Mouse (Mus musculus): Measurements from ENCODE around the gene Scfd2. TPM values are rescaled to one million over a fixed set of nuclear protein-coding genes. Genes with fewer than 3 reads are reported as not detected.

The Scfd2 gene
- polyA plus RNA-seq, 1 experiment from 2014 or later = 15.0 TPM

- ATAC-seq (replicated peaks; ENCODE audit: extremely low read depth, insufficient read depth, low FRiP score) = no peak
- Histone ChIP-seq H3K27me3 (ENCODE audit: control insufficient read depth, insufficient read depth, low read length) (no peaks in the 10 kb centered on the region), H3K4me2 (ENCODE audit: low read depth, low read length) (no peak overlapping the region), H3K9ac (ENCODE audit: low read length) (no peak overlapping the region), H3K9me3 (replicated peaks; ENCODE audit: control insufficient read depth, low read length) (no peaks in the 10 kb centered on the region), H3K4me3 (ENCODE audit: low read length) (no peak overlapping the region), H3K4me1 (ENCODE audit: control insufficient read depth, insufficient read depth, low read length) (peaks cover 22% of the 10 kb centered on the region), H3K27ac (ENCODE audit: low read length) (no peak overlapping the region), H3K36me3 (ENCODE audit: control insufficient read depth, insufficient read depth) (no peaks in the 10 kb centered on the region)
- WGBS = 69% methylated on average over 2 of the region's 2 CpGs
These were observed 139.8 kb downstream of the Scfd2 start for GRCm38 (mm10) chr5:74391806-74392205.

DNA sequence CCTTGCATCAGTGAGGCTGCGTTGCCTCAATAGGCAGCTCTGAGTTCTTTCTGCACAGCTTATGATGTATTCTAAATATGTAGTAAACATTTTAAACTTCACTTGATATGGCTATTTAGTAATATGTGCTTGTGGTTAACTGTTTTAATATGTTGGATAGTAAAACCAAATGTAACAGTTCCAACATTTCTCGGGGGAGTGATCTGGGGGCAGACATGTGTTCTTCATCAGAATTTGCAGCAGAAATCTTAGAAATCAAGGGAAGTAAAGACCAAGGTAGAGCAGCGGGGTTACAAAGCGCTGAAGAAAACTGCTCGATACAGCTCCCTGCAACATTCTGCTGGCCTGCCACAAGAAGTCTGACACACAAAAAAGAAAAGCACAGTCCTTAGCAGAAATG lies 140.2 kb downstream of the Scfd2 start:
- 72% methylated on average over 5 of the region's 5 CpGs for WGBS

DNA sequence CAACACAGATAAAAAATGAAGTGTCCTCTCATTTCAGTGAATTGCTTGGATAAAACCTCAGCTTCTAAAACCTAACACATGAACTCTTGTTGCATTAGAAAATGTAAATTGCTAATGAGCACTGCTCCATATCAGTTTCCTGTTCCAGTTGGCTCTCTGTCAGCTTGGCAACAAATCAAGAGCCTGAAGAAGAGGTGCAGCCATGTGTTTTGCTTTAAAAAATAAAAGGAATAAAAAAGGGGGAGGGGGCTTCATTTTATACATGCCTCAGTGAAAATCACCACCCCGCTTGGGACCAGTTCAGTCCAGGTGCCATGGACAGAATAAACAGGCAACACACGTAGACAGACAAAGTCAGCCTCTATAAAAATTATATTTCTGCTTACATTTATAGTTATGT lies 142.7 kb downstream of the Scfd2 start:
- 53% methylated on average over 2 of the region's 2 CpGs for WGBS
- peak overlapping the region; percentile 64; the same call in 1 of the 2 replicates for H3K27ac ChIP-seq (ENCODE audit: low read length)
- H3K4me2 ChIP-seq (ENCODE audit: low read depth, low read length) = no peak overlapping the region
- H3K36me3 ChIP-seq (ENCODE audit: control insufficient read depth, insufficient read depth) = no peaks in the 10 kb centered on the region
- no peaks in the 10 kb centered on the region for H3K27me3 ChIP-seq (ENCODE audit: control insufficient read depth, insufficient read depth, low read length)
- ATAC-seq (replicated peaks; ENCODE audit: extremely low read depth, insufficient read depth, low FRiP score) = no peak; the same call in 1 of the 2 replicates
- H3K4me1 ChIP-seq (ENCODE audit: control insufficient read depth, insufficient read depth, low read length) = peaks cover 22% of the 10 kb centered on the region
- no peak overlapping the region for H3K4me3 ChIP-seq (ENCODE audit: low read length)
- H3K9ac ChIP-seq (ENCODE audit: low read length) = no peak overlapping the region
- no peaks in the 10 kb centered on the region for H3K9me3 ChIP-seq (replicated peaks; ENCODE audit: control insufficient read depth, low read length)

More for the DNA sequence above, 140.2 kb downstream of the Scfd2 start:
- Histone ChIP-seq H3K27ac (ENCODE audit: low read length) (no peak overlapping the region), H3K4me3 (ENCODE audit: low read length) (no peak overlapping the region), H3K9me3 (replicated peaks; ENCODE audit: control insufficient read depth, low read length) (no peaks in the 10 kb centered on the region), H3K9ac (ENCODE audit: low read length) (no peak overlapping the region), H3K36me3 (ENCODE audit: control insufficient read depth, insufficient read depth) (no peaks in the 10 kb centered on the region), H3K27me3 (ENCODE audit: control insufficient read depth, insufficient read depth, low read length) (no peaks in the 10 kb centered on the region), H3K4me2 (ENCODE audit: low read depth, low read length) (no peak overlapping the region), H3K4me1 (ENCODE audit: control insufficient read depth, insufficient read depth, low read length) (peaks cover 23% of the 10 kb centered on the region)
- no peak for ATAC-seq (replicated peaks; ENCODE audit: extremely low read depth, insufficient read depth, low FRiP score)

DNA sequence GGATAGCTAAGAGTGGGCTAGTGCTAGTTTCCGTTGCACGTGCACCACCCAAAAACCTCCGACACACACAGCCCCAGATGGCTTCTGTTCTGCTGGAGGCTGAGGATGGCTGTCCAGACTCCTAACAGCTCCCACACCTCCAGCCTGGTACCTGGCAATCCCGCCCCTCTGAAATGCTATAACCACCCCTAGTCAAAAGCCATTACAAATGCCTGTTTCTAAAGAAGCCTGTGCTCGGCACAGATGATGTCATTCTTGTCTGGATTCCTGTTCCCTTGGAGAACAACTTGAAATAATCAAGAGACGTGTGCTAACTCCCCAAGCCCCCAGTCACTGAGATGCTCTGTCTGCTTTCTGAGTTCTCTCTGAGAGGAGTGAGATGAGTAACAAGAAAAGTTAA lies 143.5 kb downstream of the Scfd2 start:
- Histone ChIP-seq H3K4me1 (ENCODE audit: control insufficient read depth, insufficient read depth, low read length) (peaks cover 22% of the 10 kb centered on the region), H3K27me3 (ENCODE audit: control insufficient read depth, insufficient read depth, low read length) (no peaks in the 10 kb centered on the region), H3K27ac (ENCODE audit: low read length) (peak overlapping the region; percentile 64), H3K4me2 (ENCODE audit: low read depth, low read length) (peak overlapping the region; percentile 15; the same call in 1 of the 2 replicates), H3K36me3 (ENCODE audit: control insufficient read depth, insufficient read depth) (no peaks in the 10 kb centered on the region), H3K4me3 (ENCODE audit: low read length) (no peak overlapping the region), H3K9ac (ENCODE audit: low read length) (peak overlapping the region; percentile 17; the same call in 1 of the 2 replicates), H3K9me3 (replicated peaks; ENCODE audit: control insufficient read depth, low read length) (no peaks in the 10 kb centered on the region)
- WGBS = 41% methylated on average over 6 of the region's 6 CpGs
- no peak for ATAC-seq (replicated peaks; ENCODE audit: extremely low read depth, insufficient read depth, low FRiP score)

DNA sequence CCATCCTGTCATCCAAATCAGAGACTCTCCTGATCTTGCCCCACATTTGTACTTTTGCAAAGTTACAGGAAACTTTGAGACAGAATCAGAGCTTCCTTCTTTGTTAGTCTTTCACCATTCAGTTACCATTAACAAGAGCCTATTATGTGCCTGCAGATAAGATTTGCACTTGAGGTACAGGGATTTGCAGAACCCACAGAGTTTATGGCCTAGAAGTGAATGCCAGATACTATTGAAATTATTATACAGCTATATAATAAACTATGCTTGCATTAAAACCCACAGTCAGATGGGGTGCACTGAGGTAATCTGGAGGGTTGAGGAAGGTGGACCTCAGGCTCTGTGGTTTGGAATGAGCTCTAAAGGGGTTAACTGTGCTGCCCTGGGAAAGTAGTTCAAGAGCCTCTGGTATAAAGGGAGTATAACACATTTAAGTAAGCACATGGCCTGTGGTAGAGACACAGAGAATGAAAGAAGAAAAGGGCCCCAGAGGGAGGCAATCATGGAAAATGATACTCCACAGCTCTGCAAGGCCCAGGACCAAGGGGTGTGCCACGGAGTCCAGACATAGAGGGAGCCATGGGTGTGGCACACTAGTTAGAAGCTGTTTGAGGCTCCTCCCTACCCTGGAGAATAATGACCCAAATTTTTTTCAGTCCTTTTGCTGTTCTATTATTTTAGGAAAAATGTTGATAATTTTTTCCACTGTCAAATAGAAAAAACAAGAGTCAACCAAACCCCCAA lies 144.2 kb downstream of the Scfd2 start:
- Histone ChIP-seq H3K4me1 (ENCODE audit: control insufficient read depth, insufficient read depth, low read length) (peaks cover 22% of the 10 kb centered on the region), H3K9ac (ENCODE audit: low read length) (no peak overlapping the region), H3K27me3 (ENCODE audit: control insufficient read depth, insufficient read depth, low read length) (no peaks in the 10 kb centered on the region), H3K36me3 (ENCODE audit: control insufficient read depth, insufficient read depth) (no peaks in the 10 kb centered on the region), H3K4me2 (ENCODE audit: low read depth, low read length) (no peak overlapping the region), H3K9me3 (replicated peaks; ENCODE audit: control insufficient read depth, low read length) (no peaks in the 10 kb centered on the region), H3K4me3 (ENCODE audit: low read length) (no peak overlapping the region), H3K27ac (ENCODE audit: low read length) (no peak overlapping the region)
- no peak for ATAC-seq (replicated peaks; ENCODE audit: extremely low read depth, insufficient read depth, low FRiP score)
- 52% methylated on average over 1 of the region's 1 CpGs for WGBS

DNA sequence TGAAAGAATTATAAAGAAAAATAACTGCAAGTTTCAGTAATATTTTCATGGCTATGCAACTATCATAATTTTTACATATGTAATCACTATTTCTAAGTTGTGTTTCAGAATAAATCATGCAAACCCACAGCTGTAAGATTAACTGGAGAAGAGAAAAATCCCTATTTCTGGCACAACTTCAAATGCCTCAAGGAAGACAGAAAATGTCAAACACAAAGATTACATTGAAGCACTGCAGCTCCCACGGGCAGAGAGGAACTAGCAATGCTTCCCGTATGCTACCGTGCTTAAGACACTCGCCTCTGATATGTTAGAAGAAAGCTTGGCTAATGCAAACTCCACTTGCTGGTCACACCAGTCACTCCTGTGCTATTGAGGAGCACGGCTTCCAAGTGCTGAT lies 151.5 kb downstream of the Scfd2 start:
- H3K27ac ChIP-seq (ENCODE audit: low read length) = 0 out of 2 replicates have a peak overlapping the region, but pooled peaks have one; percentile 16
- no peaks in the 10 kb centered on the region for H3K36me3 ChIP-seq (ENCODE audit: control insufficient read depth, insufficient read depth)
- WGBS = 48% methylated on average over 5 of the region's 5 CpGs

GRCm38 (mm10) chr5:74366710-74367101 lies 164.9 kb downstream of the Scfd2 start:
- Histone ChIP-seq H3K9me3 (replicated peaks; ENCODE audit: control insufficient read depth, low read length) (no peaks in the 10 kb centered on the region), H3K4me3 (ENCODE audit: low read length) (no peak overlapping the region), H3K36me3 (ENCODE audit: control insufficient read depth, insufficient read depth) (no peaks in the 10 kb centered on the region), H3K27ac (ENCODE audit: low read length) (no peak overlapping the region), H3K4me2 (ENCODE audit: low read depth, low read length) (no peak overlapping the region), H3K4me1 (ENCODE audit: control insufficient read depth, insufficient read depth, low read length) (peaks cover 10% of the 10 kb centered on the region; the same call in 1 of the 2 replicates), H3K9ac (ENCODE audit: low read length) (no peak overlapping the region), H3K27me3 (ENCODE audit: control insufficient read depth, insufficient read depth, low read length) (no peaks in the 10 kb centered on the region)
- 60% methylated on average over 9 of the region's 9 CpGs for WGBS
- no peak; the same call in 1 of the 2 replicates for ATAC-seq (replicated peaks; ENCODE audit: extremely low read depth, insufficient read depth, low FRiP score)

More for the DNA sequence above, 151.5 kb downstream of the Scfd2 start:
- Histone ChIP-seq H3K9ac (ENCODE audit: low read length) (no peak overlapping the region), H3K4me1 (ENCODE audit: control insufficient read depth, insufficient read depth, low read length) (no peaks in the 10 kb centered on the region), H3K27me3 (ENCODE audit: control insufficient read depth, insufficient read depth, low read length) (no peaks in the 10 kb centered on the region), H3K4me2 (ENCODE audit: low read depth, low read length) (no peak overlapping the region), H3K4me3 (ENCODE audit: low read length) (no peak overlapping the region), H3K9me3 (replicated peaks; ENCODE audit: control insufficient read depth, low read length) (no peaks in the 10 kb centered on the region)
- no peak for ATAC-seq (replicated peaks; ENCODE audit: extremely low read depth, insufficient read depth, low FRiP score)

GRCm38 (mm10) chr5:74365984-74366709 lies 165.4 kb downstream of the Scfd2 start:
- WGBS = 44% methylated on average over 4 of the region's 4 CpGs

GRCm38 (mm10) chr5:74365408-74365807 lies 166.2 kb downstream of the Scfd2 start:
- H3K36me3 ChIP-seq (ENCODE audit: control insufficient read depth, insufficient read depth) = no peaks in the 10 kb centered on the region
- no peaks in the 10 kb centered on the region for H3K9me3 ChIP-seq (replicated peaks; ENCODE audit: control insufficient read depth, low read length)
- no peak for ATAC-seq (replicated peaks; ENCODE audit: extremely low read depth, insufficient read depth, low FRiP score)
- no peak overlapping the region for H3K4me2 ChIP-seq (ENCODE audit: low read depth, low read length)
- peaks cover 10% of the 10 kb centered on the region; the same call in 1 of the 2 replicates for H3K4me1 ChIP-seq (ENCODE audit: control insufficient read depth, insufficient read depth, low read length)
- no peak overlapping the region for H3K9ac ChIP-seq (ENCODE audit: low read length)
- 77% methylated on average over 6 of the region's 6 CpGs for WGBS
- no peak overlapping the region for H3K27ac ChIP-seq (ENCODE audit: low read length)
- H3K4me3 ChIP-seq (ENCODE audit: low read length) = no peak overlapping the region
- no peaks in the 10 kb centered on the region for H3K27me3 ChIP-seq (ENCODE audit: control insufficient read depth, insufficient read depth, low read length)

More at GRCm38 (mm10) chr5:74365984-74366709, 165.4 kb downstream of the Scfd2 start:
- Histone ChIP-seq H3K9ac (ENCODE audit: low read length) (no peak overlapping the region), H3K4me3 (ENCODE audit: low read length) (no peak overlapping the region), H3K4me1 (ENCODE audit: control insufficient read depth, insufficient read depth, low read length) (peaks cover 10% of the 10 kb centered on the region; the same call in 1 of the 2 replicates), H3K27me3 (ENCODE audit: control insufficient read depth, insufficient read depth, low read length) (no peaks in the 10 kb centered on the region), H3K9me3 (replicated peaks; ENCODE audit: control insufficient read depth, low read length) (no peaks in the 10 kb centered on the region), H3K4me2 (ENCODE audit: low read depth, low read length) (no peak overlapping the region), H3K27ac (ENCODE audit: low read length) (no peak overlapping the region), H3K36me3 (ENCODE audit: control insufficient read depth, insufficient read depth) (no peaks in the 10 kb centered on the region)
- no peak for ATAC-seq (replicated peaks; ENCODE audit: extremely low read depth, insufficient read depth, low FRiP score)
